Mouse (Mus musculus) myocyte (in vitro differentiated cells): ENCODE data around the gene 1110032A03Rik.

Experiments
- E2F4 ChIP-seq: IDR thresholded peaks from one replicate; pipeline ENCODE4 v1.6.1; 2011; ENCODE audit warnings: mild to moderate bottlenecking, control low read depth, moderate library complexity; ENCODE audit not compliant: insufficient read depth
- POLR2A ChIP-seq: IDR thresholded peaks from one replicate; pipeline ENCODE4 v1.6.1; 2011; ENCODE audit warnings: low read depth, mild to moderate bottlenecking, control low read depth, moderate library complexity; ENCODE audit not compliant: insufficient read length
- POLR2AphosphoS2 ChIP-seq: IDR thresholded peaks from one replicate; pipeline ENCODE4 v1.6.1; 2011; ENCODE audit warnings: low read depth, control low read depth; ENCODE audit not compliant: insufficient read length
- USF1 ChIP-seq: IDR thresholded peaks from one replicate; pipeline ENCODE4 v1.6.1; 2011; ENCODE audit warnings: low read depth, mild to moderate bottlenecking, control low read depth, moderate library complexity

DNA sequence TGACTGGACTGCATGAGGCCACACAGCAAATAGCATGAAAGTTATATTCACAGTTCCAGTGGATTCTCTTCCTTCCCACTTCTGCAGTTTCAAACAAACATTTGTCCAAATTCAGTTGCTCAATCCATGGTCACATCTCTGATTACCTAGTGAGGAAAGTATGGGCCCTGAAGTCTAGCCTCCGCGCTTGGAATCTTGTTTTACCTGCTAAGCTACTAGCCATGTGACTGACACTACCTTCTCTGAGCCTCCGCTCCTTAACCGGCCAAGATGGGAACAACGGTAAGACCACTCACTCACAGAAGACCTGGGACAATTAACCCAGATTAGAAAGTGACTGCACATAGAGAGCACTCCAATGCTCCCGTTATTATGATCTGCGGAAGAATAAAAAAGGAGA is 29.5 kb downstream of the 1110032A03Rik start:
- TF ChIP-seq POLR2A, result no peak
- TF ChIP-seq E2F4, result no peak
- no peak for TF ChIP-seq USF1
- no peak for TF ChIP-seq POLR2AphosphoS2
